Mouse (Mus musculus) midbrain, postnatal 0 days (tissue): ENCODE data around the gene Rbm34. TPM values are rescaled to one million over a fixed set of nuclear protein-coding genes. Genes with fewer than 3 reads are reported as not detected.

Experiments used
- ATAC-seq: fragments of 200-750 bp; cut with Nextera tagmentation; 2 replicates; pipeline ENCODE4 v1.8.0; 2017; ENCODE audit warnings: moderate number of reproducible peaks, mild to moderate bottlenecking, moderate TSS enrichment, moderate library complexity; ENCODE audit not compliant: low FRiP score
- DNase-seq: peaks from one replicate; pipeline ENCODE4 v3.0.0-alpha.2; 2015; ENCODE audit warnings: low spot score
- H3K27ac ChIP-seq: fragments of 300-500 bp; sonication (generic); 2 replicates; pipeline ENCODE4 v1.5.1; 2014; ENCODE audit warnings: low read depth, mild to moderate bottlenecking, low read length, mixed read lengths
- H3K27me3 ChIP-seq: fragments of 300-500 bp; sonication (generic); 2 replicates; pipeline ENCODE4 v1.6.1; 2014; ENCODE audit warnings: low read length, control low read depth, mixed read lengths; ENCODE audit not compliant: insufficient read depth
- H3K36me3 ChIP-seq: fragments of 300-500 bp; sonication (generic); 2 replicates; pipeline ENCODE4 v1.6.1; 2014; ENCODE audit warnings: low read length, control low read depth, mixed read lengths; ENCODE audit not compliant: insufficient read depth
- H3K4me1 ChIP-seq: fragments of 300-500 bp; sonication (generic); 2 replicates; pipeline ENCODE4 v1.6.1; 2014; ENCODE audit warnings: mild to moderate bottlenecking, control low read depth, antibody characterized with exemption, low read length, mixed read lengths; ENCODE audit not compliant: insufficient read depth
- H3K4me2 ChIP-seq: fragments of 300-500 bp; sonication (generic); 2 replicates; pipeline ENCODE4 v1.6.1; 2014; ENCODE audit warnings: low read depth, mild to moderate bottlenecking, low read length, mixed read lengths; ENCODE audit not compliant: poor library complexity, severe bottlenecking
- H3K4me3 ChIP-seq: fragments of 300-500 bp; sonication (generic); 2 replicates; pipeline ENCODE4 v1.5.1; 2014; ENCODE audit warnings: low read depth, mild to moderate bottlenecking, low read length, moderate library complexity
- H3K9ac ChIP-seq: fragments of 300-500 bp; sonication (generic); replicated peaks from 2 replicates; pipeline ENCODE4 v1.6.1; 2014; ENCODE audit warnings: mild to moderate bottlenecking, low read length, moderate library complexity, mixed read lengths; ENCODE audit not compliant: poor library complexity, severe bottlenecking
- H3K9me3 ChIP-seq: fragments of 300-500 bp; sonication (generic); 2 replicates; pipeline ENCODE4 v1.6.1; 2016; ENCODE audit warnings: low read length, control low read depth
- CTCF ChIP-seq: IDR thresholded peaks from 2 replicates; pipeline ENCODE4 v1.5.1; 2016; ENCODE audit warnings: antibody characterized with exemption, mild to moderate bottlenecking
- WGBS: fragments of 180-500 bp; shearing (Covaris S2); extraction: QIAGEN DNeasy Blood & Tissue Kit; methylation state at CpG from one replicate; pipeline ENCODE4 v1.1.7; 2014; 5-methylcytosine and 5-hydroxymethylcytosine counted together
- polyA plus RNA-seq: library from polyadenylated mRNA; unstranded; fragments of >200 nt; fragmentation: Nextera tagmentation; extraction: Ambion mirVana; gene quantifications from 2 replicates; pipeline ENCODE4 v1.2.1, GENCODE M21; 2015
- total RNA-seq: library from RNA; depleted of rRNA; stranded (reverse); fragments of >200 nt; gene quantifications from 2 replicates; pipeline ENCODE4 v1.2.3, GENCODE M21; 2014

Gene Rbm34
- total and polyA plus RNA-seq, 2 experiments from 2014 or later = 16.2 to 32.7 TPM

- Histone ChIP-seq H3K4me3 (no peak overlapping the region), H3K27ac (no peak overlapping the region), H3K27me3 (no peaks in the 10 kb centered on the region), H3K9me3 (no peaks in the 10 kb centered on the region), H3K4me2 (no peak overlapping the region), H3K4me1 (no peaks in the 10 kb centered on the region), H3K9ac (no peak overlapping the region), H3K36me3 (peaks cover 42% of the 10 kb centered on the region)
- WGBS = 70% methylated on average over 2 of the region's 2 CpGs
- DNase-seq (no peak), ATAC-seq (no peak)
- TF ChIP-seq CTCF = no peak; the same call in 1 of the 2 replicates
Observed at GRCm38 (mm10) chr8:126949527-126949926, 21.3 kb downstream of the Rbm34 start.

DNA sequence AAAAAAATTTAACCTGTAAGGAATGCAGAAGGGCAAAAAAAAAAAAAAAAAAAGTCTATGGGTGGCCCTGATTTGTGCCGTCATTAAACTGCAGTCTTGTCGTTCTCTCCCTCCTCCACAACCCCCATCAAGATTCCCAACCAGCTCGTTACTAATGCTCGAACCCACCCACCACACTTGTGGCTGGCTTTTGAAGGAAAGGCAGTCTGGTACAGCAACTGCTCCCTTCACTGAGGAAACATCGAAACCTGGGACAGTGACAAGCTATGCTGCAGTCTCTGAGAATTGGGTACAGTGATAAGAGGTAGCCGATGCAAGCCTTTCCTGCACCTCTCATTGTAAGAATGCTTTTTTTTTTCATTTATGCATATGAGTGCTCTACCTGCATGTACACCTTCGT lies 24.4 kb downstream of the Rbm34 start:
- ATAC-seq (no peak), DNase-seq (no peak)
- no peak for TF ChIP-seq CTCF
- Histone ChIP-seq H3K9ac (no peak overlapping the region; the same call in 1 of the 2 replicates), H3K27me3 (no peaks in the 10 kb centered on the region), H3K9me3 (no peaks in the 10 kb centered on the region), H3K4me3 (peak overlapping the region; percentile 47), H3K27ac (peak overlapping the region; percentile 74; the same call in 1 of the 2 replicates), H3K4me1 (peaks cover 5% of the 10 kb centered on the region; the same call in 1 of the 2 replicates), H3K4me2 (no peak overlapping the region; the same call in 1 of the 2 replicates), H3K36me3 (peaks cover 23% of the 10 kb centered on the region)
- WGBS = 74% methylated on average over 7 of the region's 7 CpGs

DNA sequence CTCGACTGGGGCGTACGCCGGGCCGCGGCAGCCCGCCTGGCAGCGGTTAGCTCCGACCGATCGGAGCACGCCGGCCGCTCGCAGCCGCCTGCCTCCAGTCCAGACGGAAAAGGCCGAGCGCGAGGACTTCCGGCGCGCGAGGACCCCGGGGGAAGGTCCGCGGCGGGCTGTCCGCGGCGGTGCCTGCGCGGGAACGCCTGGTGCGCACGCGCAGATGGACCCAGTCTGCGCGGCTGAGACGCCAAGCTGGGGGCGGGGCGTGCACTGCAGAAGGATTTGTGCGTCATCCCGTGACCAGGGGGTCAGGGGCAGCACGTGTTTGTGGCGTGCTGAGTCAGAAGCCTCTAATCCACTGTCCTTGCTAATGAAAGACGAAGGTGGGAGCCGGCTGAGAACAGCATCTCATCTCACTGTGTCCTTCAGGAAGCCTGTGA lies 25.1 kb downstream of the Rbm34 start, which contains the start of gene Tomm20:
Gene Tomm20 (minus strand): TSS at position 115 of the 434 bp plus-strand sequence.
- WGBS = under 1% methylated on average over 46 of the region's 48 CpGs
- Histone ChIP-seq H3K27me3 (no peaks in the 10 kb centered on the region), H3K4me1 (peaks cover 5% of the 10 kb centered on the region; the same call in 1 of the 2 replicates), H3K4me2 (peak within 1 kb of the TSS; percentile 83), H3K36me3 (peaks cover 17% of the 10 kb centered on the region), H3K9me3 (no peaks in the 10 kb centered on the region), H3K27ac (peak within 1 kb of the TSS; percentile 74), H3K4me3 (peak within 1 kb of the TSS; percentile 47), H3K9ac (peak within 1 kb of the TSS; percentile 75)
- TF ChIP-seq CTCF = no peak
- DNase-seq = peak; percentile 97
- ATAC-seq = peak; percentile 93

DNA sequence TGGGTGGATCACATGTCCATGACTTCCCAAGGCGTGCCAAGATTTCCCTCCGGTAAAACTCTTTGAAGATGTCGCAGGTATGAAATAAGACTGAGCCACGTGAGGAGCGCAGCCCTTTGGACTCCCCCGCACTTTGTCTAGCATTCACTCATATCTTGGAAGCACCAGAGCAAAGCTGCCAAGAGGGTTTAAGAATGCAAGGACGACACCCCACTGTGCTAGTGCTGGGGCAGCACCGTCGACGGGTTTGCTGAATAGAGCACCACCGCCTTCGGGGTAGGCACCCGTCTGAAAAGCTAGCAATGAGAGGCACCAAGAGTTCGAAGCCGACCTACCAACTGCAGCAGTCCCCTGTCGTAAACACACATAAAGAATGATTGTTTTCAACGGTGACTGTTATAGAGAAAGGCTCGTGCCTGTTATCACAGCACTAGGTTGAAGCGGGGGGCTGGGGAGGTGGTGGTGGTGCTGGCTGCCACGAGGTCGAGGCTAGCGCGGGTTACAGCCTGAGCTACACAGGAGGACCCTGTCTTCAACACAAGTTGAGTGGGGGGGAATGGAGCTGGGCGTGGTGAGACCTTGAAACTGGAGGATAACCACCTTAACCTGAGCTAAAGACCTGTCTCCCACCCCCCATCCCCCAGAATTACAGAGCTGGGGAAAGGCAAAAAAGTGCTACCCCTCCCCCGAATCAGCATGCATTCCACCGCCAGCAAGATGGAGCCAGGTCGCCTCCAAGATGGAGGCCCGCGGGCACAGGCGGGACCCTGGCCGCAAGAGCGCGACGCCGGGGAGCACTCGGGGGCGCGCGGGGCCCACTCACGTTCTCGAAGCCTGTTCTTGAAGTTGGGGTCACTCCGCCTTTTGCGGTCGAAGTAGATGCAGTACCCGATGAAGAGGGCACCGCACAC lies 25.8 kb downstream of the Rbm34 start:
- Histone ChIP-seq H3K4me2 (peak overlapping the region; percentile 83), H3K4me1 (peaks cover 5% of the 10 kb centered on the region; the same call in 1 of the 2 replicates), H3K36me3 (peaks cover 10% of the 10 kb centered on the region; the same call in 1 of the 2 replicates), H3K27me3 (no peaks in the 10 kb centered on the region), H3K9ac (peak overlapping the region; percentile 75), H3K4me3 (peak overlapping the region; percentile 47), H3K27ac (peak overlapping the region; percentile 74), H3K9me3 (no peaks in the 10 kb centered on the region)
- TF ChIP-seq CTCF = no peak
- under 1% methylated on average over 44 of the region's 46 CpGs for WGBS
- DNase-seq (peak; percentile 64), ATAC-seq (peak; percentile 82)

- peak overlapping the region; percentile 9; the same call in 1 of the 2 replicates for H3K4me2 ChIP-seq
- peaks cover 5% of the 10 kb centered on the region; the same call in 1 of the 2 replicates for H3K4me1 ChIP-seq
- H3K4me3 ChIP-seq = no peak overlapping the region
- DNase-seq (no peak), ATAC-seq (no peak)
- peaks cover 5% of the 10 kb centered on the region; the same call in 1 of the 2 replicates for H3K36me3 ChIP-seq
- 92% methylated on average over 7 of the region's 7 CpGs for WGBS
- H3K9me3 ChIP-seq = no peaks in the 10 kb centered on the region
- no peak overlapping the region for H3K9ac ChIP-seq
- no peak for TF ChIP-seq CTCF
- H3K27me3 ChIP-seq = no peaks in the 10 kb centered on the region
- no peak overlapping the region for H3K27ac ChIP-seq
Observed at GRCm38 (mm10) chr8:126943565-126943964, 27.3 kb downstream of the Rbm34 start.

DNA sequence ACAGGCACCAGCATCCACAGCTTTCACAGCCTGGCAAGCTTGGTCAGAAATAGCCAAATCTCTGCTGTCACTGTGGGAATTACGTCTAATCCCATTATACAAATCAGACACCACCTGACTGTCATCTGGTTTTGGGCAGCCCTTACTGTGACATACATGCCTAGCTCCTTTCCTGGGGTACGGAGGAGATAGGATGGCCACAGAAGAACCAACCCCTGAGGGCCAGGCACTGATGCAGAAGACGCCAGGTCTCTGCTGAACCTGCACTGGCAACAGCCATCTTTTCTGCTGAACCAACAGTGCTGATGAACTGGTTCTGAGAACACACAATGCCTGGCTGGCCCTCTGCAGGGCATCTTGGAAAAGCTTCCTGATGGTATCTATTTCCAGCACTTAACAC lies 33.5 kb downstream of the Rbm34 start:
- ATAC-seq = no peak
- Histone ChIP-seq H3K27me3 (no peaks in the 10 kb centered on the region), H3K4me2 (no peak overlapping the region), H3K36me3 (peaks cover 37% of the 10 kb centered on the region), H3K4me3 (no peak overlapping the region), H3K9ac (no peak overlapping the region), H3K4me1 (no peaks in the 10 kb centered on the region), H3K27ac (no peak overlapping the region), H3K9me3 (no peaks in the 10 kb centered on the region)
- DNase-seq = no peak
- TF ChIP-seq CTCF = no peak
- 81% methylated on average over 3 of the region's 3 CpGs for WGBS
